Mouse (Mus musculus) megakaryocyte, embryonic 14.5 days (primary cell): Measurements from ENCODE around the gene Igfbp1.

Experiments
- FLI1 ChIP-seq: IDR thresholded peaks from 2 replicates; pipeline ENCODE4 v1.6.1; 2012; ENCODE audit warnings: low read length, inconsistent platforms, mixed read lengths
- GATA1 ChIP-seq: IDR thresholded peaks from 3 replicates; pipeline ENCODE4 v1.6.1; 2012; ENCODE audit warnings: mixed read lengths, low read length, inconsistent platforms, borderline replicate concordance

DNA sequence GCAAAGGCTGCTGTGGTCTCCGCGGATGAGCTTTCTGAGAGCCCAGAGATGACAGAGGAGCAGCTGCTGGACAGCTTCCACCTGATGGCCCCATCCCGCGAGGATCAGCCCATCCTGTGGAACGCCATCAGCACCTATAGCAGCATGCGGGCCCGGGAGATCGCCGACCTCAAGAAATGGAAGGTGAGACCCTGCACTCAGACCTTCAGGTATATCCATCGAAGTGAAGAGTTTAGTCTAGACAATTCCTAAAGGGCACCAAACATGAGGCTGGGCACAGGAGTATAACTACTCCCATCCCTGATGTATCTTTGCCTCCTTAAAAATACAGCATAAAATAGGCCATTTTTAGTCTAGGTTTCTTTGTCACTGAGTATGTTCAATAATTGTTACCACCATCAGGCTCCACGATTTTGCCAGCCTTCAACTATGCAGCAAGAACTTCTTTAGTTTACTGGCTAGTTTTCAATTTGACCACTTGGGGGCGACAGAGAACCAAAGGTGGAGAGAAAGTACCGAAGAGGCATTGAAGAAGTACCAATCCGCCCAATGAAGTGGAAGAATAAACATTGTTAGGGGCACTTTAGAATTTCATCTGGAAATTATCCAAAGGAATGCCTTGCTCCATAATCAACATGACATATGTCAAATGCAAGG, 2.3 kb downstream of the Igfbp1 start:
- TF ChIP-seq FLI1 (no peak), GATA1 (no peak)
